Mouse (Mus musculus) kidney, embryonic 15.5 days (tissue): ENCODE measurements around the gene Cxcl5. TPM values are rescaled to one million over a fixed set of nuclear protein-coding genes. Genes with fewer than 3 reads are reported as not detected.

ENCODE experiments used
- ATAC-seq: fragments of 200-750 bp; cut with Nextera tagmentation; replicated peaks from 2 replicates; pipeline ENCODE4 v1.8.0; 2017; ENCODE audit warnings: moderate TSS enrichment; ENCODE audit not compliant: low FRiP score
- H3K27ac ChIP-seq: fragments of 300-500 bp; sonication (generic); 2 replicates; pipeline ENCODE4 v1.5.1; 2015; ENCODE audit warnings: mild to moderate bottlenecking, inconsistent platforms
- H3K27me3 ChIP-seq: fragments of 300-500 bp; sonication (generic); 2 replicates; pipeline ENCODE4 v1.6.1; 2015; ENCODE audit warnings: inconsistent platforms
- H3K36me3 ChIP-seq: fragments of 300-500 bp; sonication (generic); 2 replicates; pipeline ENCODE4 v1.6.1; 2015; ENCODE audit warnings: inconsistent platforms
- H3K4me1 ChIP-seq: fragments of 300-500 bp; sonication (generic); 2 replicates; pipeline ENCODE4 v1.6.1; 2015; ENCODE audit warnings: inconsistent platforms
- H3K4me2 ChIP-seq: fragments of 300-500 bp; sonication (generic); 2 replicates; pipeline ENCODE4 v1.6.1; 2015; ENCODE audit warnings: moderate library complexity, mild to moderate bottlenecking, inconsistent platforms
- H3K4me3 ChIP-seq: fragments of 300-500 bp; sonication (generic); replicated peaks from 2 replicates; pipeline ENCODE4 v1.5.1; 2015; ENCODE audit warnings: mild to moderate bottlenecking, inconsistent platforms
- H3K9ac ChIP-seq: fragments of 300-500 bp; sonication (generic); 2 replicates; pipeline ENCODE4 v1.6.1; 2015; ENCODE audit warnings: mild to moderate bottlenecking, inconsistent platforms
- H3K9me3 ChIP-seq: fragments of 300-500 bp; sonication (generic); replicated peaks from 2 replicates; pipeline ENCODE4 v1.6.1; 2016; ENCODE audit warnings: inconsistent platforms
- WGBS: fragments of 180-500 bp; shearing (Covaris S2); methylation state at CpG from one replicate; pipeline ENCODE4 v1.1.7; 2015; ENCODE audit warnings: mixed read lengths; 5-methylcytosine and 5-hydroxymethylcytosine counted together
- polyA plus RNA-seq: library from polyadenylated mRNA; unstranded; fragments of >200 nt; fragmentation: Nextera tagmentation; extraction: Ambion mirVana; gene quantifications from 2 replicates; pipeline ENCODE4 v1.2.1, GENCODE M21; 2015

Gene Cxcl5
- polyA plus RNA-seq, 1 experiment from 2014 or later = not detected

GRCm38 (mm10) chr5:90763912-90764665 lies 4.9 kb downstream of the Cxcl5 start:
- WGBS = 80% methylated on average over 12 of the region's 12 CpGs
- H3K4me1 ChIP-seq = peaks cover 8% of the 10 kb centered on the region
- peaks cover 9% of the 10 kb centered on the region for H3K27me3 ChIP-seq
- H3K9me3 ChIP-seq = no peaks in the 10 kb centered on the region
- H3K9ac ChIP-seq = no peak overlapping the region
- no peak overlapping the region for H3K27ac ChIP-seq
- no peak for ATAC-seq
- no peak overlapping the region for H3K4me3 ChIP-seq
- H3K36me3 ChIP-seq = no peaks in the 10 kb centered on the region
- H3K4me2 ChIP-seq = no peak overlapping the region

GRCm38 (mm10) chr5:90765821-90766606 lies 6.9 kb downstream of the Cxcl5 start:
- Histone ChIP-seq H3K36me3 (no peaks in the 10 kb centered on the region), H3K27ac (no peak overlapping the region), H3K27me3 (no peaks in the 10 kb centered on the region), H3K9me3 (no peaks in the 10 kb centered on the region), H3K4me2 (no peak overlapping the region), H3K9ac (no peak overlapping the region), H3K4me3 (no peak overlapping the region), H3K4me1 (no peaks in the 10 kb centered on the region)
- WGBS = 41% methylated on average over 8 of the region's 8 CpGs
- peak; percentile 86; the same call in 1 of the 2 replicates for ATAC-seq

GRCm38 (mm10) chr5:90768218-90768617 lies 9.1 kb downstream of the Cxcl5 start, which contains the start of gene Ppbp:
Gene Ppbp (plus strand): TSS chr5:90768518.
- WGBS = 48% methylated on average over 3 of the region's 3 CpGs
- Histone ChIP-seq H3K36me3 (no peaks in the 10 kb centered on the region), H3K4me3 (no peak within 1 kb of the TSS), H3K27me3 (no peaks in the 10 kb centered on the region), H3K9ac (no peak within 1 kb of the TSS), H3K4me1 (0 out of 2 replicates have a peak, but pooled peaks cover 3% of the 10 kb centered on the region), H3K4me2 (no peak within 1 kb of the TSS), H3K27ac (no peak within 1 kb of the TSS), H3K9me3 (no peaks in the 10 kb centered on the region)
- ATAC-seq = no peak

GRCm38 (mm10) chr5:90771369-90771768 lies 12.2 kb downstream of the Cxcl5 start:
- no peak overlapping the region for H3K9ac ChIP-seq
- no peak overlapping the region for H3K27ac ChIP-seq
- H3K36me3 ChIP-seq = no peaks in the 10 kb centered on the region
- no peak overlapping the region for H3K4me2 ChIP-seq
- 0 out of 2 replicates have a peak, but pooled peaks cover 3% of the 10 kb centered on the region for H3K4me1 ChIP-seq
- H3K9me3 ChIP-seq = no peaks in the 10 kb centered on the region
- ATAC-seq = no peak
- no peaks in the 10 kb centered on the region for H3K27me3 ChIP-seq
- WGBS = 69% methylated on average over 3 of the region's 3 CpGs
- no peak overlapping the region for H3K4me3 ChIP-seq

- 0 out of 2 replicates have a peak, but pooled peaks cover 3% of the 10 kb centered on the region for H3K4me1 ChIP-seq
- H3K27me3 ChIP-seq = no peaks in the 10 kb centered on the region
- peak within 1 kb of the TSS; percentile 41 for H3K27ac ChIP-seq
- H3K36me3 ChIP-seq = no peaks in the 10 kb centered on the region
- no peaks in the 10 kb centered on the region for H3K9me3 ChIP-seq
- no peak within 1 kb of the TSS for H3K9ac ChIP-seq
- peak within 1 kb of the TSS; percentile 5; the same call in 1 of the 2 replicates for H3K4me2 ChIP-seq
- no peak for ATAC-seq
- H3K4me3 ChIP-seq = no peak within 1 kb of the TSS
- WGBS = 73% methylated on average over 16 of the region's 16 CpGs
Measured at GRCm38 (mm10) chr5:90771880-90772653, 12.9 kb downstream of the Cxcl5 start, which contains the start of gene Pf4. Gene Pf4 (plus strand): TSS chr5:90772435.

GRCm38 (mm10) chr5:90775562-90775961 lies 16.4 kb downstream of the Cxcl5 start:
- H3K4me1 ChIP-seq = 0 out of 2 replicates have a peak, but pooled peaks cover 8% of the 10 kb centered on the region
- H3K9me3 ChIP-seq = no peaks in the 10 kb centered on the region
- no peak overlapping the region for H3K4me2 ChIP-seq
- no peak overlapping the region for H3K4me3 ChIP-seq
- no peaks in the 10 kb centered on the region for H3K27me3 ChIP-seq
- H3K27ac ChIP-seq = no peak overlapping the region
- no peak for ATAC-seq
- H3K36me3 ChIP-seq = no peaks in the 10 kb centered on the region
- 84% methylated on average over 5 of the region's 5 CpGs for WGBS
- H3K9ac ChIP-seq = no peak overlapping the region

- Histone ChIP-seq H3K9ac (no peak overlapping the region), H3K9me3 (no peaks in the 10 kb centered on the region), H3K4me2 (no peak overlapping the region), H3K36me3 (no peaks in the 10 kb centered on the region), H3K4me3 (no peak overlapping the region), H3K4me1 (0 out of 2 replicates have a peak, but pooled peaks cover 7% of the 10 kb centered on the region), H3K27ac (no peak overlapping the region), H3K27me3 (no peaks in the 10 kb centered on the region)
- no peak for ATAC-seq
- 73% methylated on average over 10 of the region's 10 CpGs for WGBS
Measured at GRCm38 (mm10) chr5:90777621-90778020, 18.5 kb downstream of the Cxcl5 start.

GRCm38 (mm10) chr5:90778856-90779255 lies 19.7 kb downstream of the Cxcl5 start:
- H3K4me2 ChIP-seq = no peak overlapping the region
- no peaks in the 10 kb centered on the region for H3K36me3 ChIP-seq
- WGBS = 82% methylated on average over 6 of the region's 6 CpGs
- H3K27me3 ChIP-seq = no peaks in the 10 kb centered on the region
- H3K27ac ChIP-seq = no peak overlapping the region
- ATAC-seq = no peak
- H3K4me3 ChIP-seq = no peak overlapping the region
- H3K4me1 ChIP-seq = 0 out of 2 replicates have a peak, but pooled peaks cover 5% of the 10 kb centered on the region
- H3K9me3 ChIP-seq = no peaks in the 10 kb centered on the region
- H3K9ac ChIP-seq = no peak overlapping the region

- Histone ChIP-seq H3K4me3 (no peak overlapping the region), H3K4me1 (peaks cover 8% of the 10 kb centered on the region), H3K27ac (no peak overlapping the region), H3K9ac (no peak overlapping the region), H3K36me3 (no peaks in the 10 kb centered on the region), H3K9me3 (no peaks in the 10 kb centered on the region), H3K4me2 (no peak overlapping the region), H3K27me3 (no peaks in the 10 kb centered on the region)
- no peak for ATAC-seq
- WGBS = 89% methylated on average over 3 of the region's 3 CpGs
Measured at GRCm38 (mm10) chr5:90783697-90784096, 24.5 kb downstream of the Cxcl5 start.

- H3K4me2 ChIP-seq = peak within 1 kb of the TSS; percentile 91
- peak; percentile 87 for ATAC-seq
- peak within 1 kb of the TSS; percentile 29; the same call in 1 of the 2 replicates for H3K9ac ChIP-seq
- H3K4me3 ChIP-seq = peak within 1 kb of the TSS; percentile 45
- WGBS = 17% methylated on average over 26 of the region's 26 CpGs
- no peaks in the 10 kb centered on the region for H3K36me3 ChIP-seq
- H3K4me1 ChIP-seq = peaks cover 24% of the 10 kb centered on the region
- H3K9me3 ChIP-seq = no peaks in the 10 kb centered on the region
- no peak within 1 kb of the TSS for H3K27ac ChIP-seq
- H3K27me3 ChIP-seq = no peaks in the 10 kb centered on the region
Measured at GRCm38 (mm10) chr5:90785659-90786588, 26.8 kb downstream of the Cxcl5 start, which contains the start of gene Cxcl3. Gene Cxcl3 (plus strand): TSS chr5:90786103.

GRCm38 (mm10) chr5:90788114-90788513 lies 29.0 kb downstream of the Cxcl5 start:
- Histone ChIP-seq H3K27me3 (no peaks in the 10 kb centered on the region), H3K9me3 (no peaks in the 10 kb centered on the region), H3K4me3 (no peak overlapping the region), H3K36me3 (no peaks in the 10 kb centered on the region), H3K4me2 (no peak overlapping the region), H3K27ac (no peak overlapping the region), H3K9ac (no peak overlapping the region), H3K4me1 (peaks cover 24% of the 10 kb centered on the region)
- ATAC-seq = no peak
- WGBS = 80% methylated on average over 4 of the region's 4 CpGs
